Mouse (Mus musculus): ENCODE data around the gene B4galt3.

- TF ChIP-seq TAL1 (IDR thresholded peaks at IDR 0.05; ENCODE audit: low read length): no peak
- TF ChIP-seq GATA1 (IDR thresholded peaks at IDR 0.05; ENCODE audit: low read length): no peak
These were observed 22.7 kb upstream of the B4galt3 start for GRCm38 (mm10) chr1:171247453-171247841.

Measured in erythroblast, embryonic 14.5 days (primary cell).